Mouse (Mus musculus) midbrain, postnatal 0 days (tissue): Measurements from ENCODE around the gene Spns2. TPM values are rescaled to one million over a fixed set of nuclear protein-coding genes. Genes with fewer than 3 reads are reported as not detected.
A peak's percentile ranks its signal among the peaks of the same experiment; 100 is the strongest.

ENCODE experiments used
- ATAC-seq: fragments of 200-750 bp; cut with Nextera tagmentation; 2 replicates; pipeline ENCODE4 v1.8.0; 2017; ENCODE audit warnings: moderate number of reproducible peaks, mild to moderate bottlenecking, moderate TSS enrichment, moderate library complexity; ENCODE audit not compliant: low FRiP score
- DNase-seq: peaks from one replicate; pipeline ENCODE4 v3.0.0-alpha.2; 2015; ENCODE audit warnings: low spot score
- H3K27ac ChIP-seq: fragments of 300-500 bp; sonication (generic); 2 replicates; pipeline ENCODE4 v1.5.1; 2014; ENCODE audit warnings: low read depth, mild to moderate bottlenecking, low read length, mixed read lengths
- H3K27me3 ChIP-seq: fragments of 300-500 bp; sonication (generic); 2 replicates; pipeline ENCODE4 v1.6.1; 2014; ENCODE audit warnings: low read length, control low read depth, mixed read lengths; ENCODE audit not compliant: insufficient read depth
- H3K36me3 ChIP-seq: fragments of 300-500 bp; sonication (generic); 2 replicates; pipeline ENCODE4 v1.6.1; 2014; ENCODE audit warnings: low read length, control low read depth, mixed read lengths; ENCODE audit not compliant: insufficient read depth
- H3K4me1 ChIP-seq: fragments of 300-500 bp; sonication (generic); 2 replicates; pipeline ENCODE4 v1.6.1; 2014; ENCODE audit warnings: mild to moderate bottlenecking, control low read depth, antibody characterized with exemption, low read length, mixed read lengths; ENCODE audit not compliant: insufficient read depth
- H3K4me2 ChIP-seq: fragments of 300-500 bp; sonication (generic); 2 replicates; pipeline ENCODE4 v1.6.1; 2014; ENCODE audit warnings: low read depth, mild to moderate bottlenecking, low read length, mixed read lengths; ENCODE audit not compliant: poor library complexity, severe bottlenecking
- H3K4me3 ChIP-seq: fragments of 300-500 bp; sonication (generic); 2 replicates; pipeline ENCODE4 v1.5.1; 2014; ENCODE audit warnings: low read depth, mild to moderate bottlenecking, low read length, moderate library complexity
- H3K9ac ChIP-seq: fragments of 300-500 bp; sonication (generic); replicated peaks from 2 replicates; pipeline ENCODE4 v1.6.1; 2014; ENCODE audit warnings: mild to moderate bottlenecking, low read length, moderate library complexity, mixed read lengths; ENCODE audit not compliant: poor library complexity, severe bottlenecking
- H3K9me3 ChIP-seq: fragments of 300-500 bp; sonication (generic); 2 replicates; pipeline ENCODE4 v1.6.1; 2016; ENCODE audit warnings: low read length, control low read depth
- CTCF ChIP-seq: IDR thresholded peaks from 2 replicates; pipeline ENCODE4 v1.5.1; 2016; ENCODE audit warnings: antibody characterized with exemption, mild to moderate bottlenecking
- WGBS: fragments of 180-500 bp; shearing (Covaris S2); extraction: QIAGEN DNeasy Blood & Tissue Kit; methylation state at CpG from one replicate; pipeline ENCODE4 v1.1.7; 2014; 5-methylcytosine and 5-hydroxymethylcytosine counted together
- polyA plus RNA-seq: library from polyadenylated mRNA; unstranded; fragments of >200 nt; fragmentation: Nextera tagmentation; extraction: Ambion mirVana; gene quantifications from 2 replicates; pipeline ENCODE4 v1.2.1, GENCODE M21; 2015
- total RNA-seq: library from RNA; depleted of rRNA; stranded (reverse); fragments of >200 nt; gene quantifications from 2 replicates; pipeline ENCODE4 v1.2.3, GENCODE M21; 2014

The Spns2 gene
- total and polyA plus RNA-seq, 2 experiments from 2014 or later: 7.7 to 56.8 TPM

DNA sequence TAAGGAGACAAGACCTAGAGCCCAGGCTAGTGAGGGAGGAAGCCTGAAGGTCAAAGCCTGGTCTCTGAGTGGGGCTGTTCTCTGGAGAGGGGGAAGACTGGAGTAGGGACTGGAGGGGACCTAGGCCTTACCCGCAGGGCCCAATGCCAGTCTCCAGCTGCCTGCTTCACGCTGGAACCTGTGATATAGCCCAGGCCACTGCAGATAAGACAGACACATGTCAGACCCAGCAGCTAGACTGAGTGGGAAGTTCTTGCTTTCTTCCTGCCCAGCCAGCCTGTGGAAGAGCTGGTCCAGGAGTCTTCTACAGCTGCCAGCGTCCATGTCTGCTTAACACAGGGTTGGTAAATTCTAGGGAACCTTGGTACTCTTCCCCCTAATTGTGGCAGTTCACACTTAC, 31.2 kb downstream of the Spns2 start:
- no peak for ATAC-seq
- Histone ChIP-seq H3K4me1 (no peaks in the 10 kb centered on the region), H3K27ac (no peak overlapping the region), H3K36me3 (peaks cover 30% of the 10 kb centered on the region), H3K27me3 (no peaks in the 10 kb centered on the region), H3K9me3 (no peaks in the 10 kb centered on the region), H3K4me3 (no peak overlapping the region), H3K9ac (no peak overlapping the region), H3K4me2 (no peak overlapping the region)
- no peak for TF ChIP-seq CTCF
- WGBS: 80% methylated on average over 3 of the region's 3 CpGs
- no peak for DNase-seq

DNA sequence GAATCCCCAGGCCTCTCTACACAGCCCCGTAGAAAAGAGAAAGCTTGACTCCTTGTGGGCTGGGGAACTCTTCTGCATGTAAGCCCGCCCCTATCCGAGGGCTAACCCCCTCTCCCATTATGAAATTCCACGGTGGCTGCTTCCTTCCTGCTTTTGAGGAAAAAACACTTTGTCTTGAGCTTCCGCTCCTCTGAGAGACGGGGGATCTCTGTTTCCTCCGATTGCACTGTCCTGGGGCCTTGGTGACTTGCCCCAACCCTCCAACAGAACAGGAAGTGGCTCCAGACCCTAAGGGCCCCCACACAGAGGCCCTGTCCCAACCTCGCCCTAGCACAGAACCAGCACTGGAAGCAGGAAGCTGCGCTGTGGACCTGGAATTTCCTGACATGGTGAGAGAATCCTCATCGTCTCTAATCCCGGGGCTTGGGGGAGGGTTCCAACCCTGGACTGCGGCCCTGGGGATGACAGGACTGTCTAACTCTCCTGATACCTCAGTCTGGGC, 31.7 kb downstream of the Spns2 start:
- peaks cover 28% of the 10 kb centered on the region for H3K36me3 ChIP-seq
- WGBS: 74% methylated on average over 12 of the region's 12 CpGs
- TF ChIP-seq CTCF: no peak
- no peaks in the 10 kb centered on the region for H3K9me3 ChIP-seq
- H3K4me1 ChIP-seq: no peaks in the 10 kb centered on the region
- H3K4me3 ChIP-seq: no peak overlapping the region
- ATAC-seq (no peak), DNase-seq (no peak)
- no peak overlapping the region for H3K27ac ChIP-seq
- H3K4me2 ChIP-seq: no peak overlapping the region
- no peak overlapping the region for H3K9ac ChIP-seq
- H3K27me3 ChIP-seq: no peaks in the 10 kb centered on the region

DNA sequence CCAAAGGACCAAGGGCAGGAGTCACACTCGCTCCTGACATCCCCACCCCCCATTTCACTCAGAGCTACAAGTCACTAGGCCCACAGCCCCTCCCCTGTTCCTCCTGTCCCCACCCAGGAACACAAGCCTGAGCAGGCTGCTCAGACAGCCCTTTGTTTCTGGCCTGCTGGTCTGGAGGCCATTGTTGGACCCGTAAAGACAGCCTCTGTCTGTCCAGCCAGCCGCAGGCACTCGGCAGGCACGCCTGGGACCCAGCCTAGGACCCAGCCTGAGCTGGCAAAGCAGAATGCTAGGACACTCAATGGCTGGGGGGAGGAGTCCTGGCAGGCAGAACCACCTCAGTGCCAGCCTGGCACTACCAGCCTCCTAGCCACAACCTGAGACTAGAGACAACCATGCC, 34.0 kb downstream of the Spns2 start:
- Histone ChIP-seq H3K9ac (no peak overlapping the region), H3K9me3 (no peaks in the 10 kb centered on the region), H3K4me1 (no peaks in the 10 kb centered on the region), H3K27me3 (no peaks in the 10 kb centered on the region), H3K4me3 (no peak overlapping the region), H3K27ac (no peak overlapping the region), H3K36me3 (peaks cover 51% of the 10 kb centered on the region), H3K4me2 (no peak overlapping the region)
- ATAC-seq: peak; percentile 31
- peak; percentile 47 for DNase-seq
- TF ChIP-seq CTCF: no peak
- WGBS: 34% methylated on average over 5 of the region's 5 CpGs

DNA sequence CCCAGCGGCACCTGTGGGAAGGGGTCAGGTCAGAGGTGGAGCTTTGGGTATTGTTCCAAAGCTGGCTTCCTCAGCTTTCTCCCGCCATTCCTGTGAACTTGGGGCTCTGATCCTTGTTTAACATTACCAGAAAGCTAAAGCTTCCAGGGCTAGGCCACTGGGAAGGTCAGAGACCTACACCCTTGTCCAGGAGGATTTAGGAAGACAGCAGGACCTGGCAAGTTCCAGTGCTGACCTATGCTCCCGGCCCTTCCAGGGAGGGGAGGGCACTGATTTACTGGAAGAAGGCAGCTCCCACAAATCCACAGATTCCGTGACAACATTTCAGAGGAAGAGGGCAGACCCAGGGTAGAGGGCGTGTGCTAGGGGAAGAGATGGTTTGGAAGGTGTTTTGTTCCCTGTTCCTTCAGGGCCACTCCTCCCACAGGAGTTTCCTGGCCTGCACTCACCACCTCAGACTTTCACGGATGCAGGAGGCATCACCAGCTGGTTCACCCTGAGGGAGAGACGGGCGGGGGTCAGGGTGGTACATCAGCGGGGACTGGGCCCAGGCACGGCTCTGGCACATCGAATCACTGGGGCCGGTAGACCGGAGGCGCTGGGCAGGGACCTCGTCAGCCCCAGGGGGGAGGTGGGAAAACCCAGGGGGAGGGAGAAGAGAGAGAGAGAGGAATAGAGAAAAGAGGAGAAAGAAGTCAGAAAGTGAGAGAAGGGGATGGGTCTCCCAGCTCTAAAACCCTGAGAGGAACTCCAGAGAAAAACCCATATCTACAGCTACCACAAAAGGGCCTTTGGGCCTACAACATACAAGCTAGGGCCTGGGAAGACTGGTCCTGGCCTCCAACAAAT, 36.4 kb downstream of the Spns2 start:
- ATAC-seq (no peak), DNase-seq (no peak)
- no peaks in the 10 kb centered on the region for H3K9me3 ChIP-seq
- no peak overlapping the region for H3K4me3 ChIP-seq
- H3K4me1 ChIP-seq: no peaks in the 10 kb centered on the region
- no peaks in the 10 kb centered on the region for H3K27me3 ChIP-seq
- 61% methylated on average over 15 of the region's 15 CpGs for WGBS
- no peak for TF ChIP-seq CTCF
- H3K27ac ChIP-seq: no peak overlapping the region
- H3K9ac ChIP-seq: no peak overlapping the region
- H3K4me2 ChIP-seq: no peak overlapping the region
- peaks cover 70% of the 10 kb centered on the region for H3K36me3 ChIP-seq

DNA sequence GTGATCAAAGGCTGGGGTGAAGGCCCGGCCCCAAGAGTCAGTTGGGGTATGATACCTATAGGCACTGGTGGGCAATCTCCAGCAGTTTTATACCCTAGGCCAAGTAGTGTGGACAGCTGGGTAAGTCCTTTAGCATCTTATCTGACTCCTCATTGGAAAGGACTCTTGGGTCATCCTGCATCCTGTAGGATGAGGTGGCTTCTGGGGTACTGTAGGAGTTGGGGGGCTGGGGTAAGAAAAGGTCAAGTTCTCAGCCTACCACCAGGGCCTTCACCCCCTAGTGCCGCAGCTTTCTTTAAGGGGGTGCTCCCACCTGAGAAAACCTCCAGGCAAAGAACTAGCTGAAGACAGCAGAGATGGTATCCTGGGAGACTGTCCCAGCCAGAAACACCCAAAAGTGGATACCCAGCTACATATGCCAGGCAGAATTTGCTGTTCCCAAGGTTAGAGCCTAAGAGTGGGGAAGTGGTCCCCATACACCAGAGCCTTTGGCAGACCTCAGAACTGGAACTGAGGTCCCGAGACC, 37.5 kb downstream of the Spns2 start:
- 89% methylated on average over 3 of the region's 3 CpGs for WGBS
- Histone ChIP-seq H3K27me3 (no peaks in the 10 kb centered on the region), H3K27ac (no peak overlapping the region), H3K9me3 (no peaks in the 10 kb centered on the region), H3K9ac (no peak overlapping the region), H3K4me1 (no peaks in the 10 kb centered on the region), H3K4me3 (no peak overlapping the region), H3K4me2 (no peak overlapping the region), H3K36me3 (peaks cover 77% of the 10 kb centered on the region)
- no peak for DNase-seq
- TF ChIP-seq CTCF: no peak
- ATAC-seq: no peak

DNA sequence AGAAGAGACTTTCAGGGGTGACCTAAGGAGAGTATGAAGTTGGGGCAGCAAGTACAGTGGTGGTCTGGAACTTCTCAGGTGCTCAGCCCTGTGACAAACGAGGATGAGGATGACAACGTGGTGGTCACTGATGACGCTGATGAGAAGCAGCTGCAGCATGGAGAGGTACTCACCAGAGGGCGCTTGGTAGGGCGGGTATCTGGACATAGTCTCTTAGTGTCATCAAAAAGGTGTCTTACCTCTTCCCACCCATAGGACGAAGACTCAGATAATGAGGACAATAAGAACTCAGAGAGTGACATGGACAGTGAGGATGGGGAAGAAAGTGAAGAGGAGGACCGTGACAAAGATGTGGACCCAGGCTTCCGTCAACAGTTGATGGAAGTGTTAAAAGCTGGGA, 42.2 kb downstream of the Spns2 start:
- H3K4me2 ChIP-seq: no peak overlapping the region
- no peaks in the 10 kb centered on the region for H3K9me3 ChIP-seq
- no peaks in the 10 kb centered on the region for H3K27me3 ChIP-seq
- no peak overlapping the region for H3K27ac ChIP-seq
- H3K4me1 ChIP-seq: no peaks in the 10 kb centered on the region; the same call in 1 of the 2 replicates
- H3K9ac ChIP-seq: no peak overlapping the region
- H3K4me3 ChIP-seq: no peak overlapping the region
- ATAC-seq (no peak), DNase-seq (no peak)
- peaks cover 96% of the 10 kb centered on the region for H3K36me3 ChIP-seq
- 84% methylated on average over 8 of the region's 8 CpGs for WGBS
- TF ChIP-seq CTCF: peak; percentile 43
